12 mouse cellular contexts compared by ENCODE assay signal in genomic region chr1:106818323-106818722, GRCm38 (mm10). TPM values are rescaled to one million over a fixed set of nuclear protein-coding genes. Genes with fewer than 3 reads are reported as not detected.
DNase-seq lines count a peak whose midpoint lies in the region; ATAC-seq and TF ChIP-seq lines count a peak whose summit lies in the region.
"Had no signal": no experiment of that assay in that cellular context is flagged by ENCODE, and none has a peak within 500 bp of the region (broad histone marks: within the 10 kb centered on the region; RNA-seq: fewer than 3 reads in every experiment).

No protein-coding gene starts in this region.

- H3K9me3 ChIP-seq in hindbrain, embryonic 14.5 days (ENCODE audit: control insufficient read depth, low read length) = no peaks in the 10 kb centered on the region
- H3K9me3 ChIP-seq in hindbrain, embryonic 13.5 days = no peaks in the 10 kb centered on the region
- H3K9me3 ChIP-seq in MEL (replicated peaks; ENCODE audit: insufficient read depth, low read length) = no peaks in the 10 kb centered on the region

- WGBS in hindbrain, embryonic 14.5 days = 30% methylated on average over 4 of the region's 4 CpGs
- 32% methylated on average over 4 of the region's 4 CpGs for WGBS in hindbrain, embryonic 13.5 days

- DNase-seq in hindbrain, embryonic 14.5 days (ENCODE audit: low spot score) = peak; percentile 41
- DNase-seq in A20 (ENCODE audit: low read depth, low spot score) (peak; percentile 63), MEL (ENCODE audit: low read depth, low spot score) (peak; percentile 89)
- DNase-seq in left cerebral cortex, postnatal 4 days = no peak
- DNase-seq in gastrocnemius, postnatal 10 days = no peak
- DNase-seq in urinary bladder, postnatal 10 days (ENCODE audit: low spot score) = no peak
- DNase-seq: gastrocnemius, postnatal 36 days; layer of hippocampus, adult 9-11 months; thymus, adult 18-20 months had no signal

- intact Hi-C loops in left cerebral cortex, postnatal 4 days (cut with DNase I) = loop anchor here (10.0 kb wide), 1 partner anchor 394 kb away; no protein-coding TSS in a partner anchor

- no peaks in the 10 kb centered on the region for H3K4me1 ChIP-seq in hindbrain, embryonic 14.5 days (replicated peaks; ENCODE audit: control insufficient read depth, insufficient read depth, low read length)
- no peaks in the 10 kb centered on the region for H3K4me1 ChIP-seq in hindbrain, embryonic 13.5 days (replicated peaks)
- H3K4me1 ChIP-seq in MEL (ENCODE audit: control insufficient read depth in 1 of 2, insufficient read depth in 2 of 2, low read length in 2 of 2) = peaks cover 3 to 8% of the 10 kb centered on the region in 2 experiments; a peak in 2 of 4 replicates

- H3K9ac ChIP-seq in hindbrain, embryonic 14.5 days = no peak overlapping the region
- no peak overlapping the region for H3K9ac ChIP-seq in hindbrain, embryonic 13.5 days
- H3K9ac ChIP-seq in MEL (ENCODE audit: control insufficient read depth, low read depth, low read length, poor library complexity, severe bottlenecking) = no peak overlapping the region

- H3K79me2 ChIP-seq in MEL (ENCODE audit: control insufficient read depth, insufficient read depth, low read length, poor library complexity) = no peaks in the 10 kb centered on the region

- no peaks in the 10 kb centered on the region for H3K36me3 ChIP-seq in hindbrain, embryonic 14.5 days (replicated peaks; ENCODE audit: control insufficient read depth, insufficient read depth)
- H3K36me3 ChIP-seq in hindbrain, embryonic 13.5 days = no peaks in the 10 kb centered on the region
- H3K36me3 ChIP-seq in MEL (ENCODE audit: control insufficient read depth in 1 of 2, insufficient read depth in 2 of 2, low read length in 2 of 2) = peaks cover 0 to 4% of the 10 kb centered on the region in 2 experiments; a peak in 2 of 4 replicates

- no peaks in the 10 kb centered on the region for H3K27me3 ChIP-seq in hindbrain, embryonic 14.5 days (ENCODE audit: control insufficient read depth, insufficient read depth, low read length)
- no peaks in the 10 kb centered on the region for H3K27me3 ChIP-seq in hindbrain, embryonic 13.5 days
- H3K27me3 ChIP-seq in MEL (ENCODE audit: control insufficient read depth in 1 of 2, insufficient read depth in 2 of 2, low read length in 2 of 2) = no peaks in the 10 kb centered on the region

- peak; percentile 94 for TF ChIP-seq RAD21 in MEL (IDR thresholded peaks at IDR 0.05; ENCODE audit: low read depth, low read length)

- H3K4me3 ChIP-seq in hindbrain, embryonic 14.5 days (replicated peaks; ENCODE audit: low read length) = no peak overlapping the region
- no peak overlapping the region for H3K4me3 ChIP-seq in hindbrain, embryonic 13.5 days
- peak overlapping the region; percentile 8 to 58; a peak in 2 of 4 replicates for H3K4me3 ChIP-seq in MEL (ENCODE audit: control insufficient read depth in 1 of 2, insufficient read depth in 1 of 2, low read depth in 2 of 2, low read length in 2 of 2)

- peak; percentile 57 to 86 (median 67) for TF ChIP-seq CTCF in MEL (IDR thresholded peaks at IDR 0.05 in 2 of 3, conservative IDR thresholded peaks at IDR 0.05 in 1 of 3; ENCODE audit: control insufficient read depth in 1 of 3, insufficient read depth in 1 of 3, low read depth in 2 of 3, low read length in 3 of 3, poor library complexity in 1 of 3, severe bottlenecking in 1 of 3)

- no peak overlapping the region for H3K4me2 ChIP-seq in hindbrain, embryonic 14.5 days (replicated peaks)
- no peak overlapping the region for H3K4me2 ChIP-seq in hindbrain, embryonic 13.5 days

- no peak for TF ChIP-seq EP300 in MEL (IDR thresholded peaks at IDR 0.05; ENCODE audit: low read depth in 1 of 2, low read length in 2 of 2)

- no peak for ATAC-seq in hindbrain, embryonic 14.5 days (ENCODE audit: low FRiP score)
- ATAC-seq in hindbrain, embryonic 13.5 days (ENCODE audit: low FRiP score) = no peak
- ATAC-seq in granulocyte monocyte progenitor cell, adult 5-6 weeks (replicated peaks; ENCODE audit: poor library complexity, severe bottlenecking) = peak; percentile 61

- TF ChIP-seq POLR2A in MEL (IDR thresholded peaks at IDR 0.05; ENCODE audit: control insufficient read depth in 1 of 2, insufficient read depth in 1 of 2, low read depth in 1 of 2, low read length in 2 of 2, poor library complexity in 1 of 2) = no peak

- no peak overlapping the region for H3K27ac ChIP-seq in hindbrain, embryonic 14.5 days
- H3K27ac ChIP-seq in hindbrain, embryonic 13.5 days = no peak overlapping the region
- no peak overlapping the region for H3K27ac ChIP-seq in MEL (ENCODE audit: control insufficient read depth, low read depth, low read length)

TF ChIP-seq in MEL, 35 proteins besides CTCF, POLR2A, EP300 and RAD21:
- TF ChIP-seq HCFC1 (IDR thresholded peaks at IDR 0.05; ENCODE audit: low read depth, low read length) = peak; percentile 10; the same call in 1 of the 2 replicates
- TF ChIP-seq GATA1 (IDR thresholded peaks at IDR 0.05; ENCODE audit: low read depth, low read length) = peak; percentile 52
- peak; percentile 96 for TF ChIP-seq ZNF384 (IDR thresholded peaks at IDR 0.05; ENCODE audit: low read depth, low read length)
- no peak for TF ChIP-seq NELFE (IDR thresholded peaks at IDR 0.05; ENCODE audit: low read depth, low read length)
- TF ChIP-seq ZC3H11A (IDR thresholded peaks at IDR 0.05; ENCODE audit: low read depth, low read length) = peak; percentile 93
- TF ChIP-seq USF2 (IDR thresholded peaks at IDR 0.05; ENCODE audit: borderline replicate concordance in 1 of 2, insufficient read depth in 1 of 2, low read depth in 1 of 2, low read length in 2 of 2) = no peak
- 0 out of 2 replicates have a peak, but pooled peaks have one; percentile 40 for TF ChIP-seq MXI1 (IDR thresholded peaks at IDR 0.05; ENCODE audit: low read depth, low read length)
- TF ChIP-seq ZKSCAN1 (IDR thresholded peaks at IDR 0.05; ENCODE audit: low read depth, low read length) = no peak
- TF ChIP-seq RCOR1 (IDR thresholded peaks at IDR 0.05; ENCODE audit: low read depth, low read length) = no peak
- TF ChIP-seq ETS1 (IDR thresholded peaks at IDR 0.05; ENCODE audit: low read depth, low read length) = 0 out of 2 replicates have a peak, but pooled peaks have one; percentile 4
- peak; percentile 57; the same call in 1 of the 2 replicates for TF ChIP-seq TBP (IDR thresholded peaks at IDR 0.05; ENCODE audit: low read depth, low read length)
- TF ChIP-seq NRF1 (IDR thresholded peaks at IDR 0.05; ENCODE audit: insufficient read depth, low read depth, low read length, poor library complexity, severe bottlenecking) = no peak
- no peak for TF ChIP-seq MAX (IDR thresholded peaks at IDR 0.05; ENCODE audit: low read length)
- no peak for TF ChIP-seq E2F4 (IDR thresholded peaks at IDR 0.05; ENCODE audit: borderline replicate concordance, low read depth, low read length)
- no peak for TF ChIP-seq GABPA (IDR thresholded peaks at IDR 0.05; ENCODE audit: low read depth, low read length)
- no peak for TF ChIP-seq UBTF (IDR thresholded peaks at IDR 0.05; ENCODE audit: borderline replicate concordance, insufficient read depth, low read depth, low read length)
- TF ChIP-seq MAZ (IDR thresholded peaks at IDR 0.05; ENCODE audit: low read depth, low read length) = no peak
- TF ChIP-seq SIN3A (IDR thresholded peaks at IDR 0.05; ENCODE audit: low read length) = peak; percentile 73; the same call in 1 of the 2 replicates
- TF ChIP-seq SMC3 (IDR thresholded peaks at IDR 0.05; ENCODE audit: low read depth, low read length) = peak; percentile 90
- TF ChIP-seq ELF1 (IDR thresholded peaks at IDR 0.05; ENCODE audit: low read depth, low read length) = no peak

RNA-seq across cellular contexts. Expression of gene Vps4b, which starts 21.8 kb away (rescaled TPM):
- 36.0 and 39.4 TPM in 2 replicates for polyA plus RNA-seq in hindbrain, embryonic 14.5 days (2014; fragmentation: Nextera tagmentation; extraction: Ambion mirVana)
- 39.2 and 40.6 TPM in 2 replicates for polyA plus RNA-seq in hindbrain, embryonic 13.5 days (2015; fragmentation: Nextera tagmentation; extraction: Ambion mirVana)
- 65.3 and 80.4 TPM in 2 replicates for total RNA-seq in MEL (2012; rRNA removed)
- 10 to 100 TPM; 43.9 to 91.1 TPM for polyA plus RNA-seq in MEL (2012; ENCODE audit: insufficient read depth in 1 of 2, insufficient read length in 2 of 2, low read depth in 1 of 2, low replicate concordance in 2 of 2, missing spikeins in 1 of 2)
- total RNA-seq in granulocyte monocyte progenitor cell, adult 5-6 weeks (2014; fragmentation: Nextera tagmentation) = 79.2 and 94.1 TPM in 2 replicates
- total RNA-seq in granulocyte monocyte progenitor cell, adult 5-6 weeks (2017) = 84.5 and 105 TPM in 2 replicates
- 10 to 100 TPM; 48.8 to 52.3 TPM for total RNA-seq in left cerebral cortex, postnatal 4 days (2021)
- 10 to 100 TPM; 31.6 to 39.2 TPM for total RNA-seq in gastrocnemius, postnatal 10 days (2021)

RNA-seq across cellular contexts. Expression of gene Serpinb5, which starts 42.6 kb away (rescaled TPM):
- 0.19 TPM in 1 of 2 replicates, not detected in the other for polyA plus RNA-seq in hindbrain, embryonic 14.5 days (2014; fragmentation: Nextera tagmentation; extraction: Ambion mirVana)
- polyA plus RNA-seq in hindbrain, embryonic 13.5 days (2015; fragmentation: Nextera tagmentation; extraction: Ambion mirVana) = not detected in 2 replicates
- not detected in 2 replicates for total RNA-seq in MEL (2012; rRNA removed)
- not detected for polyA plus RNA-seq in MEL (2012; ENCODE audit: insufficient read depth in 1 of 2, insufficient read length in 2 of 2, low read depth in 1 of 2, low replicate concordance in 2 of 2, missing spikeins in 1 of 2)
- total RNA-seq in granulocyte monocyte progenitor cell, adult 5-6 weeks (2014; fragmentation: Nextera tagmentation) = not detected in 2 replicates
- not detected in 2 replicates for total RNA-seq in granulocyte monocyte progenitor cell, adult 5-6 weeks (2017)
- total RNA-seq in left cerebral cortex, postnatal 4 days (2021) = not detected
- total RNA-seq in gastrocnemius, postnatal 10 days (2021) = not detected
- total RNA-seq: gastrocnemius, postnatal 36 days had no signal
- polyA plus RNA-seq: neural tube, embryonic 11.5 days had no signal

RNA-seq across cellular contexts. Expression of gene Kdsr, which starts 58.8 kb away (rescaled TPM):
- 15.2 and 16.1 TPM in 2 replicates for polyA plus RNA-seq in hindbrain, embryonic 14.5 days (2014; fragmentation: Nextera tagmentation; extraction: Ambion mirVana)
- 14.5 and 14.9 TPM in 2 replicates for polyA plus RNA-seq in hindbrain, embryonic 13.5 days (2015; fragmentation: Nextera tagmentation; extraction: Ambion mirVana)
- 15.1 and 15.3 TPM in 2 replicates for total RNA-seq in MEL (2012; rRNA removed)
- 10 to 100 TPM in 1 of 2 experiments, not detected in 1; 20.3 TPM for polyA plus RNA-seq in MEL (2012; ENCODE audit: insufficient read depth in 1 of 2, insufficient read length in 2 of 2, low read depth in 1 of 2, low replicate concordance in 2 of 2, missing spikeins in 1 of 2)
- total RNA-seq in granulocyte monocyte progenitor cell, adult 5-6 weeks (2014; fragmentation: Nextera tagmentation) = 11.3 and 20.9 TPM in 2 replicates
- total RNA-seq in granulocyte monocyte progenitor cell, adult 5-6 weeks (2017) = 30.0 and 33.9 TPM in 2 replicates
- total RNA-seq in left cerebral cortex, postnatal 4 days (2021) = 10 to 100 TPM; 22.4 to 28.7 TPM
- total RNA-seq in gastrocnemius, postnatal 10 days (2021) = 1 to 10 TPM; 5.3 to 7.0 TPM

Comparison
In these comparisons a context has a peak if more than half of its experiments do, and no peak if none do; other contexts are left out.
1. DNase-seq: peak in hindbrain, embryonic 14.5 days (single experiment), A20 (single experiment) and MEL (single experiment); none in left cerebral cortex, postnatal 4 days (single experiment), gastrocnemius, postnatal 10 days (single experiment) and urinary bladder, postnatal 10 days (single experiment).
2. H3K4me3 ChIP-seq: peak in MEL (2 of 2); none in hindbrain, embryonic 14.5 days (single experiment) and hindbrain, embryonic 13.5 days (single experiment).